Mouse (Mus musculus) left cerebral cortex, adult 11 months (tissue): ENCODE measurements around the gene Bmp6.

Experiments
- DNase-seq: peaks from one replicate; pipeline ENCODE4 v3.0.0; 2022; ENCODE audit warnings: low spot score

Bmp6 gene

GRCm38 (mm10) chr13:38544769-38545445, 200.0 kb downstream of the Bmp6 start:
- DNase-seq = no peak

- DNase-seq = no peak
Measured at GRCm38 (mm10) chr13:38545460-38545859, 200.6 kb downstream of the Bmp6 start.

GRCm38 (mm10) chr13:38546754-38547153, 201.8 kb downstream of the Bmp6 start:
- no peak for DNase-seq

GRCm38 (mm10) chr13:38547717-38548116, 202.8 kb downstream of the Bmp6 start:
- no peak for DNase-seq

- no peak for DNase-seq
Measured at GRCm38 (mm10) chr13:38548681-38549080, 203.8 kb downstream of the Bmp6 start.
